Mouse (Mus musculus): ENCODE results near the gene 9030612E09Rik. TPM values are rescaled to one million over a fixed set of nuclear protein-coding genes. Genes with fewer than 3 reads are reported as not detected.

The 9030612E09Rik gene
- total RNA-seq (2023): not detected

DNA sequence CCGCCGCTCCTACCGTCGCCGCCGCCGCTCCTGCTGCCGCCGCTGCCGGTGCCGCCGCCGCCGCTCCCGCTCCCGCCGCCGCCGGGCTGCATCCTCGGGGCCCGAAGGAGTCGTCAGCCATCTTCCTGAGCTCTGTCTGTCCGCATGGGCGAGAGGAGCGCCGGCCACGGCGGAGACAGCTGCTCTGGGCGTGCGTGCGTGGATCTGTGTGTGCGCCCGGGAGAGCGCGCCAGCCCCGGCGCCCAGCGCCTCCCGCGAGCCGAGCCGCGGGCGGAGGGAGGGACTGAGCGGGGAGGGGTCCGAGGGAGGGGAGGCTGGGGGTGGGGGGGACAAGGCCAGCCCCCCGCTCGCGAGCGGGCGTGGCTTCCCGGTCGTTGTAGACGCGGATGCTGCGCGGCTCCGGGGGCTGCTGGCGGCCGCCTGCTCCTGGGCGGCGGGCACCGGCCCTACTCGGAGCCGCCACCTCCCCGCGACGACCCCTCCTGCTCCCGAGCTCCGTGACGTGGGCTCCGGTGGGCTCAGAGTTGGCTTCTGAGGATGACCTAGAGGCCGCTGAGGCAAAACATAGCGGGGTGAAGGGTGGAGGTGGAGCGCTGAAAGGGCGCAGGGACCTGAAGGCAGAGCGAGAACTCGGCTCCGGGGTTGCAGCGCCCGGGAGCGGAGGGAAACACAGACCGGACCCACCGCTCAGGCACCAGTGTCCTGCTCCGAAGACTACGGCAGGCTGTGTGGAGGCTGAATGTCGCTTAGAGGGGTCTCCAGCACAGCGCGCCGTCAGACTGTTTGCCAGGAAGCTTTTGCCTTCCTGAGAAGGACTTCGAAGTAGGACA, at the start of gene 9030612E09Rik, which contains the start of gene Sobp:
Gene 9030612E09Rik (plus strand): TSS at position 379 of the 830 bp plus-strand sequence.
Gene Sobp (minus strand): TSS at position 205 of the 830 bp plus-strand sequence.

DNA sequence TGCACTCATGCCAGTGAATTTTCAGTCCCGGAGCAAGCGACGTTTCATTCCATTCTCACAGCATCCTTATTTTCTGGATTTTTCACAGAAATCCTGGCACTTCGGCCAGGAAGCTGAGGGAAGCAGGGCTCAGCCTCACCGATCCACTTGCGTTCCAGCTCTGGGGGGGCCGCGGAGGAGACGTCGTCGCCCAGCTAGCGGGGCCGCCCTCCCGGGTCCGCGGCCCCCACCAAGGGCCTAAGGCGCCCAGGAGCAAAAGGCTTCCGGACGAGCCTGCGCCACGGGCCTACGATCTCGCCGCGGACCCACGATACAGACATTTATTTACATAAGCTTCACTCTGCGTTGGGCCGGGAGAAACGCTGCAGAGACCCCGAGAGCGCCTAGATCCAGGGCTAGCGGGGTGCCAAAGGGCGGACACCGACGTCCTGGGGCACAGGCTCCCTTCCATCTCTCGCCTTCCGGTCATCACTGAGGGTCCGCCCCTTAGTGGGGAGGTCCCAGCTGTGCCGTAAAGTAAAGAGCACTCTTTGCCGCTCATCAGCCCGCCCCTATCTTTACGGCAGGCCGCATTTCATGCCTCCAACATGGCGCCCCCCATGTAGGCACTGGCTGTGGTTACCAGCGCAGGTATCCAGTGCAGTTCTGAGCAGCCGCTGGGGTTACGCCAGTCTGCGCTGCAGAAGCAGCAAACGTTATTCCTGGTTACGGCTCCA, 46.6 kb downstream of the 9030612E09Rik start, which contains the start of gene Pdss2:
Gene Pdss2 (plus strand): TSS at position 577 of the 716 bp plus-strand sequence.

Other genes starting within 250 kb of the 9030612E09Rik start
- not detected for gene Sobp, start 174 bp upstream of the 9030612E09Rik start, total RNA-seq (2023)
- gene Pdss2, start 46.8 kb downstream of the 9030612E09Rik start, total RNA-seq (2023): 17.3 TPM